Mouse (Mus musculus) cerebellum, adult 2 months (tissue): ENCODE data around the gene Ucp2. TPM values are rescaled to one million over a fixed set of nuclear protein-coding genes. Genes with fewer than 3 reads are reported as not detected.

Source experiments
- DNase-seq, 2 experiments: peaks; one replicate each; pipeline ENCODE4 v3.0.0; 2021
- H3K27ac ChIP-seq: fragments of 200-500 bp; 2 replicates; pipeline ENCODE4 v1.5.1; 2012; ENCODE audit warnings: low read length, control low read depth, inconsistent platforms; ENCODE audit not compliant: insufficient read depth
- H3K27me3 ChIP-seq: fragments of 200-500 bp; 2 replicates; pipeline ENCODE4 v1.6.1; 2012; ENCODE audit warnings: inconsistent platforms, mild to moderate bottlenecking, low read length, moderate library complexity; ENCODE audit not compliant: control insufficient read depth, insufficient read depth
- H3K4me1 ChIP-seq: fragments of 200-500 bp; 2 replicates; pipeline ENCODE4 v1.6.1; 2011; ENCODE audit warnings: low read length; ENCODE audit not compliant: control insufficient read depth, insufficient read depth
- H3K4me3 ChIP-seq: fragments of 200-500 bp; replicated peaks from 2 replicates; pipeline ENCODE3; 2011; ENCODE audit warnings: mild to moderate bottlenecking, low read depth, low read length, control low read depth; ENCODE audit not compliant: insufficient read depth
- CTCF ChIP-seq: fragments of 200-500 bp; IDR thresholded peaks from 2 replicates; pipeline ENCODE4 v1.5.1; 2011; ENCODE audit warnings: low read depth, mild to moderate bottlenecking, control low read depth, low read length, moderate library complexity, borderline replicate concordance; ENCODE audit not compliant: insufficient read depth
- POLR2A ChIP-seq: fragments of 200-500 bp; IDR thresholded peaks from 2 replicates; pipeline ENCODE4 v1.6.1; 2011; ENCODE audit warnings: low read length, control low read depth, borderline replicate concordance; ENCODE audit not compliant: insufficient read depth
- WGBS: fragments of 180-500 bp; shearing (Covaris S2); methylation state at CpG from one replicate; pipeline ENCODE4 v1.1.7; 2018; 5-methylcytosine and 5-hydroxymethylcytosine counted together
- polyA plus RNA-seq: library from polyadenylated mRNA; depleted of rRNA; stranded (reverse); fragments of >200 nt; gene quantifications from 2 replicates; pipeline ENCODE4 v1.2.3, GENCODE M21; 2012

Ucp2 gene
- polyA plus RNA-seq, 1 experiment, result 55.1 TPM

- no peak within 1 kb of the TSS for H3K4me3 ChIP-seq
- DNase-seq, result no peak
Observed at GRCm38 (mm10) chr7:100514573-100514972, 21.4 kb downstream of the Ucp2 start, which contains the start of gene Dnajb13. Gene Dnajb13 (minus strand): TSS chr7:100514960.

DNA sequence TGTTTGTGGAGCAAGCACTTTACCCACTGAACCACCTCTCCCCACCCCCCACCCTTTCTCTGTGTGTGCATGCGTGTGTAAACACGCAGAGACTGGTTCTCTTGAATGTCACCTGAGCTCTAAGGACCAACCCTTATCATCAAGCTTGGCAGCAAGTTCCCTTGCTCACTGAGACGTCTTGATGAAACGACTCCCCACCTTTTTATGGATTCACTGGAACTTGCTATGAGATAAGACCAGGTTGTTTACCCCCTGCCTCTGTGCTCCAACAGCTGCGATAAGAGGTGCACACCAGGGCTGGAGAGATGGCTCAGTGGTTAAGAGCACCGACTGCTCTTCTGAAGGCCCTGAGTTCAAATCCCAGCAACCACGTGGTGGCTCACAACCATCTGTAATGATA is 27.1 kb downstream of the Ucp2 start:
- 68% methylated on average over 7 of the region's 7 CpGs for WGBS

More at GRCm38 (mm10) chr7:100514573-100514972, 21.4 kb downstream of the Ucp2 start, which contains the start of gene Dnajb13:
- 45% methylated on average over 11 of the region's 11 CpGs for WGBS
- Histone ChIP-seq H3K4me1 (no peaks in the 10 kb centered on the region), H3K27me3 (no peaks in the 10 kb centered on the region), H3K27ac (no peak within 1 kb of the TSS)
- TF ChIP-seq CTCF, result no peak
- no peak for TF ChIP-seq POLR2A

DNA sequence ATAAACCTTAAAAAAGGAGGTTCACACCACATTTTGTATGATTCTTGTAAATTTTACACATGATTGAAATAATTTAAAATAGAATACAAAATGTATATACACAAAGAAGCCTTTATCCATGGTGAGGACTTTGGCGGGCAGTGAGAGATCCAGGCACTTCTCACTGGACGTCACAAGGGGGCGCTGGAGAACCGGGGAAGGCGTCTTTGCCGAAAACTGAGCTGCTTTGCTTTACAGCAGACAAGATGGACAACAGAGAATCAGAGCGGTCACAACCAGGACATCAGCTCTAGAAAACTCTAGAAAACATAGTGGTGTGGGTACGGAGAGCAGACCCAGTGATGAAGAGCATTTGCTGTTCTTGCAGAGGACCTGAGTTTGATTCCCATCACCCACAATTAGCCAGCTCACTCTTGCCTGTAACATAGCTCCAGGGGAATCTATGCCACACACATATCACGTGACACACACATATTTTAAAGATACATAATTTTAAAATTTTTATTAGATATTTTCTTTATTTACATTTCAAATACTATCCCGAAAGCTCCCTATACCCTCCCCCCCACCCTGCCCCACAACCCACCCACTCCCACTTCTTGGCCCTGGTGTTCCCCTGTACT is 27.6 kb downstream of the Ucp2 start:
- Histone ChIP-seq H3K27me3 (no peaks in the 10 kb centered on the region), H3K4me1 (no peaks in the 10 kb centered on the region), H3K27ac (no peak overlapping the region), H3K4me3 (no peak overlapping the region)
- TF ChIP-seq POLR2A (no peak), CTCF (peak; percentile 98)
- 18% methylated on average over 10 of the region's 10 CpGs for WGBS
- DNase-seq, result peak; percentile 70 to 86

More for the DNA sequence above, 27.1 kb downstream of the Ucp2 start:
- H3K27ac ChIP-seq, result no peak overlapping the region
- TF ChIP-seq CTCF (no peak), POLR2A (no peak)
- H3K4me1 ChIP-seq, result no peaks in the 10 kb centered on the region
- no peak overlapping the region for H3K4me3 ChIP-seq
- DNase-seq, result no peak
- no peaks in the 10 kb centered on the region for H3K27me3 ChIP-seq

DNA sequence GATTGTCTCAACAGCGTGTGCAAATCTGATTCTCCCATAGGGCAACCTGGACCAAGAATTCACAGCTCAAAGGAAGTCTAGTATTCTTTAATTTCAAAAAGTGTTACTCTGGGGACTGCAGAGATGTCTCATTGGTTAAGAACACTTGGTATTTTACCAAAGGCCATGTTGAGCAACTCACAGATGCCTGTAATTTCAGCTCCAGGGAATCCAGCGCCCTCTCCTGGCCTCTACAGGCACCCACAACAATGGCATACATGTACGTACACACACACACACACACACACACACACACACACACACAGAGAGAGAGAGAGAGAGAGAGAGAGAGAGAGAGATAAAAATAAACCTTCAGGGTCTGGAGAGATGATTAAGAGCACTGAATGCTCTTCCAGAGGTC is 29.1 kb downstream of the Ucp2 start:
- Histone ChIP-seq H3K4me1 (no peaks in the 10 kb centered on the region), H3K27ac (no peak overlapping the region), H3K27me3 (no peaks in the 10 kb centered on the region), H3K4me3 (no peak overlapping the region)
- TF ChIP-seq POLR2A, result no peak
- no peak for TF ChIP-seq CTCF
- 84% methylated on average over 3 of the region's 3 CpGs for WGBS
- no peak for DNase-seq

GRCm38 (mm10) chr7:100524669-100525068 is 31.5 kb downstream of the Ucp2 start:
- 76% methylated on average over 8 of the region's 8 CpGs for WGBS
- no peak overlapping the region for H3K27ac ChIP-seq
- H3K27me3 ChIP-seq, result no peaks in the 10 kb centered on the region
- H3K4me3 ChIP-seq, result no peak overlapping the region
- DNase-seq, result no peak
- H3K4me1 ChIP-seq, result no peaks in the 10 kb centered on the region
- TF ChIP-seq POLR2A, result no peak

GRCm38 (mm10) chr7:100530766-100531165 is 37.6 kb downstream of the Ucp2 start:
- no peak for DNase-seq
- no peak overlapping the region for H3K4me3 ChIP-seq
- H3K27me3 ChIP-seq, result no peaks in the 10 kb centered on the region
- H3K4me1 ChIP-seq, result no peaks in the 10 kb centered on the region
- 93% methylated on average over 5 of the region's 5 CpGs for WGBS
- TF ChIP-seq CTCF (no peak), POLR2A (no peak)
- H3K27ac ChIP-seq, result no peak overlapping the region

- 74% methylated on average over 2 of the region's 2 CpGs for WGBS
- DNase-seq, result no peak
- H3K4me3 ChIP-seq, result no peak overlapping the region
- TF ChIP-seq CTCF, result no peak
- TF ChIP-seq POLR2A, result no peak
- no peak overlapping the region for H3K27ac ChIP-seq
- no peaks in the 10 kb centered on the region for H3K27me3 ChIP-seq
- no peaks in the 10 kb centered on the region; the same call in 1 of the 2 replicates for H3K4me1 ChIP-seq
Observed at GRCm38 (mm10) chr7:100533503-100533902, 40.4 kb downstream of the Ucp2 start.

- 73% methylated on average over 3 of the region's 3 CpGs for WGBS
- Histone ChIP-seq H3K27ac (no peak overlapping the region), H3K4me1 (no peaks in the 10 kb centered on the region; the same call in 1 of the 2 replicates), H3K27me3 (no peaks in the 10 kb centered on the region), H3K4me3 (no peak overlapping the region)
- TF ChIP-seq CTCF, result no peak
- no peak for TF ChIP-seq POLR2A
- DNase-seq, result no peak
Observed at GRCm38 (mm10) chr7:100534216-100534615, 41.1 kb downstream of the Ucp2 start.

DNA sequence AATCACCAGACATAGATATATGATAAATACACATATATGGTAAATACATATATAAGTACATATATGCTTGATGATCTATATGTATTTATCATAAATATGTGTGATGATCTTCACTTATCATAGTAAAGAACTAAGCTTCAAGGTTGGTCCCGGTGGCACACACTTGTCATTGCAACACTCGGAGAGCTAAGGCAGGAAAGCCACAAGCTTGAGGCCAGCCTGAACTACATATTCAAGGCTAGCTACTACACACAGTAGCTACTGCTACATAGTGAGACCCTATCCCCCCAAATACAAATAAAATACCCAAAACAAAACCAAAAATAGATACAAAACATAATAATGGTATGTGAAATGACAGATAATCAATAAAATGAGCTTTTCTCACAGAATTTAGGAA is 42.7 kb downstream of the Ucp2 start:
- WGBS, result 73% methylated on average over 2 of the region's 2 CpGs
- no peaks in the 10 kb centered on the region for H3K27me3 ChIP-seq
- DNase-seq, result no peak
- no peaks in the 10 kb centered on the region; the same call in 1 of the 2 replicates for H3K4me1 ChIP-seq
- no peak overlapping the region for H3K4me3 ChIP-seq
- TF ChIP-seq POLR2A (no peak), CTCF (no peak)
- no peak overlapping the region for H3K27ac ChIP-seq
